Mouse (Mus musculus) c-Kit-positive CD71-positive TER-119-negative erythroid progenitor cells, embryonic 14.5 days (primary cell): ENCODE results near the gene Socs5.

Source experiments
- DNase-seq: peaks from one replicate; pipeline ENCODE4 v3.0.0-alpha.2; 2013; ENCODE audit warnings: low read depth

The Socs5 gene

DNA sequence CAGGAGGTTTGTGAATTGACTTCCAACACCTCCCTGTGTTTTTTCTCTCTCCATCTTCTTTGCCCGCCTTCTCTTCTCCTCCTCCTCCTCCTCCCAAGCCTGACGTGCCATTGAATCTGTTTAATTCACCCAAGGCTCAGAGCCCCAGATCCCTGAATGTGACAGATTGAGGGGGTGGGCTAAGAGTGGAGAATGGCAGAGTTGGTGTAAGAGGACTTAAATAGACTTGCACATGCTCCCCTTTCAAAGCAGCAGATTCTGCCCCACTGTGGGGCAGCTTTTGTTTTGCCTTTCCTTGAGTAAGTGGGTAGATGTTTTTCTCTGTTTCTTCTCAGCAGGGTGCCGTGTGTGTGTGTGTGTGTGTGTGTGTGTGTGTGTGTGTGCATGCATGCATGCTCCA lies 61.6 kb downstream of the Socs5 start:
- no peak for DNase-seq

DNA sequence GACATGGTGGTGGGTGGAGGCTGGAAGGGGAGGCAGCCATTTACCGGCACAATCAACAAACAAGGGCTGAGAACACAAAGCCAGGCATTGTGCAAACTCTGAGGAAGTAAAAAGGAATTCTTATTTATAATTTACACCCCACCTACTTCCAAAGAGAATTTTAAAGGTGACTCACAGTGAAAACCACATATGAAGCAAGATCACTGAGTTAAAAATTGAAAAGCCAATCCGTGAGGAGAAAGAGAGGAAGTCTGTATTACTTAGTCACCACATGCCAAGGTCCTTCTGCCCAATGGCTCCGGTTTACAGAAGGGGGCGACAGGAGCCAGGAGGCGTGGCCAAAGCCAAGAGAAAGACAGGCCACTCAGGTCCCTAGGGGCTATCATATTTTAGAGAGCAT lies 62.9 kb downstream of the Socs5 start:
- no peak for DNase-seq

DNA sequence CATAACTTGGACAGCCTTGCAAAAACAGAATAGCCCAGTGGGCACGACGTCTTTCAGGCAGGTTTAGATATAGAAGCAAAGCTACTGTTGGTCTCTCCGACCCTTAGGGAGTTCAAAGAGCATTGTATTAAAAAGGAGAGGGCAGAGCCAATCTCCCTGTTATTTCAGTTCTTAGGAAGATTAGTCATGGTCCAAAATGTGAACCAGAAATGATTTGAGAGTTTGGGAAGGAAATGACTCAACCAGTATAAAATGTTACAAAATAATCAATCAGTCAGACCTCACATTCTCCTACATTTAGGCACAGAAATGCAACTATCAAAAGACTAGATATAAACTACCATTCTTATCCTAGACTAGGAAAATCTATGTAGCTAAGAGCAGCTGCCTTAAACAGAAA lies 64.6 kb downstream of the Socs5 start:
- DNase-seq = no peak

DNA sequence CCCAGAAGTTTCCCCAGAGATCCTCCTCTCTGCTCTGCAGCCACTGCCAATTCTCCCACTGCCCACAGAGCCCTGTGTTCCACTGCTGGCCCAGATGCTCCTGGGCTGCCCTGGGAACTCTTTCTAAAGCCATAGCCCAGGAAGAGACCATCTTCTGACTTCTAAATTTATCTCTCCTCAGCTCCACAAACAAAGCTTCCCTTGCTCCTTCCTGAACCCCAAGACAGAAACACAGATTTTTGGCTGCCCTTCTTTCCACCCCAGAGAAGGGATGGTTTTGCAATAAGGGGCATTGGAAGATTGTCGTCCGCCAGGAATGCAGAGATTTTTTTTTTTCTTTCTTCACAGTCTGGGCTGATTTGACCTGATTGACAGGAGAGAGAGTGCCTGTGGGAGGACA lies 66.5 kb downstream of the Socs5 start:
- DNase-seq = no peak

DNA sequence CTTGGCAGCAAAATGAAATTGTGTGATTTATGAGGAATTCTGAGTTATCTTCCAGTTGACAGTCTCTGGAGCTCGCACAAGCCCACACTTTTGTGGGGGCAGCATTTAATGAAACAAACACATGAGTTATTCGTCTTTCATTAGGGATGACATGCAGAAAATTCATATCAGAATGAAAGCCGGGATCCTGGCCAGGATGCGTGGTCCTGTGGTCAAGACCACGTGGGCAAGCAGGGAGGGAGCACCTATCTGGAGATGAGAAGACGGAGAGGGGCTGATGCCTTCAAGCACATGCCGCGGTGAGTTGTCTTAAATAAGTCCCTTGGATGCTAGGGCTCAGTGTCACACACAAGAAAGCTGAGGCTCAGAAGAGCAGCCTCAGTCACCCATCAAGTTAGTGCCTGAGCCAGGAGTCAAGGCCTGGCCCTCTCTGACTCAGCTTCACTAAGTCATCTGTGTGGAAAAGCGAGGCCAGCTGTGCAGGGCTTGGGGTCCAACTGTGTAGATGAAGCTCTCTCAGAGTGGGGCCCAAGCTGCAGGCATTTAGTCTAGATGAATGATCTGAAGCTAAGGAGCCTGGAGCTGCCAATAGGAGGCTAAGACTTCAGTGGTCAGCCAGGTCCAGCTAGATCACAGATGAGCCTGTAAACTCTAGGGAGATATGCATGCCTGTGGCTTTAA lies 67.3 kb downstream of the Socs5 start:
- no peak for DNase-seq

DNA sequence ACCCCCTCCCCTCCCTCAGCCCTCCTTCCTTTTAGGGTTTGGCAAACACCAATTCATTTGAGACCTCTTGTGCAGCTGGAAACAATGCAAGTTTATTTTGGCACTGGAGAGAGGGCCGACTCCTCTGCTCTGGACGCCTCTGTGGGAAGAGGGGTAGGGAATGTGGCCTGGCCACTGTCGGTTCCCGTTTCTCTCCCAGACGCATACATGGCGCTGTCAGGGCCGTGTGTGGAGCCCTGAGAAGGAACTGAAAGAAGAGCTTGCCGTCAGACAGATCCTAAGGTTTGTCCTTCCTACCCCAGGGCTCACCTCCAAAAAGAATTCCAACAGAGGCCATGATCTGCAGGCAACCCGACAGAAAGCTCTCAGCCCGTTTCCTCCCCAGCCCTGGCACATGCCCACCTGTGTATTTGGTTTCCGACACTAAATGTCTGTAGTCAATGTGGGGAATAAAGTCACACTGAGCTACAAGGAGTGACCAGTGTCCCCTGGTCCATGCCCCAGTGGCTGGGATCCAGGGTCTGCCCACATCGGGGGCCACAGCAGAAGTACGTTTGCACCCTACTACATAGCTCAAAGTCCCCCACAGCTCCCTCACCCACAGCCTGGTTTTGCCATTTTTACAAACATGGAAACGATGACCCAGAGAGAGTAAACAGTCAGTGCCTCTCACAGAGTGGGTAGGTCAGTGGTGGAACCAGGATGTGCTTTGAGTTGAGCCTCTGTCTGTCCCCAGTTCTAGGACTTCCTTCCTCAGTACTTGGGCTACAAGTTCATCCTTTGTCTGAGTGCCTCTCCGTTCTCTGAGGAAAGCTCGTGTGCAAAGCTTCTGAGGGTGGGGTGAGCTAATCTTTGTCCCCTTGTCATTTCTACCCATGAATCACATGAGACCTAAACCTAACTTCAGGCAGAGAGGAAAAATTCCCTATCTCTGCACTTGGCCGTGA lies 68.9 kb downstream of the Socs5 start:
- no peak for DNase-seq

DNA sequence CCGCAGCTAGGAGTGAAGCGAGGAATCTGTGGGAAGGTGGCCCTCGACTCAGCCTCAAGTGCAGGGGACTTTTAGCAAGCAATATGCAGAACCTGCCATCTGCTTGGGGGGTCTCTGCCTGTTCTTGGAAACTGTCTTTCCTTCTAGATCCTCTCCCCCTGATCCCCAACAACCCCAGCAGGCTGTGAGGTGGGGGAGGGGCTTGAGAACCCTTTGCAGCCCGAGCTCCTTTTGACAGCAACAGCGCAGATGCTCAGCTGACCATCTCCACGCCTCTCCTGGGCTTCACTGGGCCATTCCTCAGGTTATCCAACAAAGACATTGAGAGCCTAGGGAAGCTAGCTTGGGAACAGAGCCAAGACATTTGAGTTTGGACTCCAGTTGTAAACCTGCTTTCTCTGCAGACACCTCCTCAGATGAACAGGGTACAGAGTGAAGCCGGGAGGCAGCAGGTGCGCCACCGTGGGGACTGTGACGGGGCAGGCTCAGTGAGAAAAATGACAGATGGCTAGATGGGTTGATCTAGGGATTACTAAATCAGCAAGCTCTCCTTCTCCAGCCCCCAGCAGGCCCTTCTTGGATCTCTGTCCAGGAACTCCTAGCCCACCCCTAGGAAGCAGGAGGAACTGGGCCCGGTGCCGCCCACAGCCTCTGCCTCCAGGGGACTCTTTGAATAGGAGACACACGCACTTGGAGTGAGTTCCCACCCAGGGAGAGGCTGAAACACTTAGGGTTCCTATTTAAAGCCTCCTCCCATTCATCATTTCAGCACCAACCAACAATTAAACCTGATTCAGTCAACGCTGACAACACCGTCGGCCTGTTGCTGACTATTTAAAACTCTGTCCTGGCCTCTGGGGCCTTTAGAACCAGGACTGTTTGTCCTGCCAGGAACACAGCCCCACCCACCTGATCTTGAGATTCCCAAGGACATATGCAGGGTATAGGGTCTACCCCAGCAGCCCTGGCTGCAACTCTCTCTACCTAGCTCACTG lies 71.4 kb downstream of the Socs5 start:
- DNase-seq = no peak

DNA sequence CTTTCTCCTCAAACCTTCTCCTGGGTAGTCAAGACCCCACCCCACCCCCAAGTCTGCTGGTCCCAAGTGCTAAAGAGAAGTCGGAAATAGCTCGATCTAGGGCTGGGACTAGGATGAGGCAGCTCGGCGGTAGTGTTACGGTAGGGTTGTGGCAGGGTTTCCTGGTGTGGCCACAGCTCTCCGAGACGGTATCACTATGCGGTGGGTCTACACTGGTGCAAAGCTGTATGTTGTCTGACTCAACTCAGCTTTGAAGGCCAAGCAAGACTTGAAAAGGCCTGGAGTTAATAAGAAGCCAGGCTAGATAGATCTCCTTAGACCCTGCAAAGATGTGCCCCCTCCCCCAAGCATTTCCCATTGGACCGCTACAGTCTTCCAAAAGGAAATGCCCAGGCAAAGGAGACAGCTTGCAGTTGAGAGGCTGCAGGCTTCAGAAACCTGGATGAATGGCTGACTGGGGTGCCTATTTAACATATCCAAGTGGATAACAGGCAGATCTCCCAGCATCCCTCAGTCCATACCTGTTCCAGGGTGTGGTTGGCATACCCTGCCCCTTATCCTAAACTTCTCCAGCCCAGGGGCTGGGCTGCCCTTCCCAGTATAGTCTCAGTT lies 72.6 kb downstream of the Socs5 start:
- no peak for DNase-seq

DNA sequence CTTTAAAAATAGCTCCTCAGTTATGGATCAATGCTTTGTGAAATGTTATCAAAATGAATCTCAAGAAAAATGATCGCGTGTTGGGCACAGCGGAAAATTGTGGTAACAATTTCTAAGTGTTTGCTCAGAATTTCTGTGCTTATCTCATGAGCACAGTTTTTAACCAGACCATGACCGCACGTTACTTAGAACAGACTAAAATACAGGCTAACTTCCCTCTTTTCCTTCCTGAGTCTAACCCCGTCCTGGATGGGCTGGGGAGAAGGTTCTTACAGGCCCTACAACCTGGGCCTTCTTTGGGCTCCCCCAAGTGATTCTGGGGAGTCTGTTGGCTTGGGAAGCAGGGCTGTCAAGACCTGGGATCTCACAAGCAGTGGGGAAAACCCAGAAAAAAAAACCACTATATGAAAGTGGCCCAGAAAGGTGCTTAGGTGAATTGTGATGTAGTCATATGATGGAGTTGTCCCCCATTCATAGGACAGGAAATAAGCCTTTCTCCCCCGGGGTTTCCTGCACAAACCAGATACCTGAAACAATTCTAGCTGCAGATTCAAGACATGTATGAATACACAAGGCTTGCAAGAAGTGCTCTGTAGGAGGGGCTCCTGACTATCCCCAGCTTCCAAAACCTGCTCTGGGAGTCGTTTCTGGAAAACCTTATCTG lies 74.3 kb downstream of the Socs5 start:
- peak; percentile 4 for DNase-seq

DNA sequence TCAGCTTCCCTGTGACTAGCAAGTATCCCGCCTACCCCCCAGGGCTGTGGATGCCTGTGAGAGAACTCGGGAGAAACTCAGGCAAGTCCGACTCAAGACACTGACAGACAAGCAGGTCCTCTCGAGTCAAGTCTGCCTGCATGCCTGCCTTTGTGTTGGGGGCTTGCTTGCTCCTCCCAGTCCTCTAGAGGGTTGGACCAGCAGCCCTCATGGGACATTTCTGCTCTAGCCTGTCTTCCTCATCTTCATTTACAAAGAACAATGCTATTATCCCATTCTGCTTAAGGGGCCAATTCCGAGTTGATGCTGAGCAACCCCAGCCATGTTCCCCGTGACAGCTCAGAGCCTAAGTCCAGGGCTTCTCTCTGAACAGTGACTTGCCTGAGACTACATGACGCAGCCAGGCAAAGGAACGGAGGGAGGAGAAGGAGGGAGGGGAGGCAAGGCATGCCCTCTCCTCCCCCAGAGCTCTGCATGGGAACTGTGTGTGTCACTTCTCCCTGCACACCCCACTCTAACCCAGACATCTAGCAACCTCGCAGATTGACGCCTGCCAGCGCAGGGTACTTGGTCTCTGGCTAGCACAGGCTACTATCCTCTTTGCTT lies 78.1 kb downstream of the Socs5 start:
- no peak for DNase-seq

DNA sequence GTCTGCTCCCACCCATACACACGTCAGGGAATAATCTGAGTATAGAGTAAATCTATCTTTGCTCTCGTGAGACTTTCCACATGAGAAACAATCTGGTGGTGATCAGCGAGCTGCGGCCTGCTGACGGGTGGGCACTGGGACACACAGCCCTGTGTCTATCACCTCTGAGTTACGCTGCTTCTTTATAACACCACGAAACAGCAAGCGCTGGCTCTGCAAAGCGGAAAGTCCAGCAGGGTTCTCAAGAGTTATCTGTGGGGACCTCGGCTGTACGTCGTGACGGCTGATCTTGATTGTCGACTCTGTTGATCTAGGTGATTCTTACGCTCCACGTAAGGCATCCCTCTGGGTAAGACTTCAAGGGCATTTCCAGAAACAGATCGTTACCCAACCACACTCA lies 79.5 kb downstream of the Socs5 start:
- no peak for DNase-seq
